Mouse (Mus musculus) kidney, postnatal 10 days (tissue): ENCODE results near the gene Gm13212.
"Not testable (repeated sequence)": the region's sequence is repeated elsewhere in the genome, so short reads cannot be mapped to it uniquely, and the experiment has no call there.

ENCODE experiments used
- DNase-seq: peaks from one replicate; pipeline ENCODE4 v3.0.0; 2021; ENCODE audit warnings: mixed read lengths

The Gm13212 gene

GRCm38 (mm10) chr4:145585078-145585477, at the start of gene Gm13212:
TSS of gene Gm13212 (plus strand) at chr4:145585166.
- DNase-seq = not testable (repeated sequence)

GRCm38 (mm10) chr4:145543861-145544260, 41.1 kb upstream of the Gm13212 start:
- not testable (repeated sequence) for DNase-seq

GRCm38 (mm10) chr4:145545106-145545505, 39.9 kb upstream of the Gm13212 start:
- DNase-seq = not testable (repeated sequence)

- DNase-seq = not testable (repeated sequence)
These were observed 39.1 kb upstream of the Gm13212 start for GRCm38 (mm10) chr4:145545734-145546349.

GRCm38 (mm10) chr4:145546477-145546876, 38.5 kb upstream of the Gm13212 start:
- DNase-seq = not testable (repeated sequence)

GRCm38 (mm10) chr4:145556680-145557079, 28.3 kb upstream of the Gm13212 start:
- DNase-seq = no peak

- DNase-seq = no peak
These were observed 25.4 kb upstream of the Gm13212 start for GRCm38 (mm10) chr4:145559505-145560099.

GRCm38 (mm10) chr4:145564111-145564821, 20.7 kb upstream of the Gm13212 start:
- no peak for DNase-seq

- DNase-seq = not testable (repeated sequence)
These were observed 14.5 kb upstream of the Gm13212 start for GRCm38 (mm10) chr4:145570461-145570860.

- not testable (repeated sequence) for DNase-seq
These were observed 8.3 kb upstream of the Gm13212 start for GRCm38 (mm10) chr4:145576623-145577022.

GRCm38 (mm10) chr4:145580333-145580732, 4.6 kb upstream of the Gm13212 start:
- DNase-seq = not testable (repeated sequence)

GRCm38 (mm10) chr4:145586046-145586445, 1.1 kb downstream of the Gm13212 start:
- not testable (repeated sequence) for DNase-seq

- DNase-seq = not testable (repeated sequence)
These were observed 9.2 kb downstream of the Gm13212 start for GRCm38 (mm10) chr4:145594183-145594582.

GRCm38 (mm10) chr4:145594798-145595197, 9.8 kb downstream of the Gm13212 start:
- not testable (repeated sequence) for DNase-seq

GRCm38 (mm10) chr4:145640416-145641185, 55.6 kb downstream of the Gm13212 start:
- peak; percentile 5 for DNase-seq

- not testable (repeated sequence) for DNase-seq
These were observed 85.4 kb downstream of the Gm13212 start, which contains the start of gene Zfp980 for GRCm38 (mm10) chr4:145670385-145670784. TSS of gene Zfp980 (plus strand) at chr4:145670685.

GRCm38 (mm10) chr4:145674286-145674780, 89.4 kb downstream of the Gm13212 start:
- DNase-seq = not testable (repeated sequence)
